Mouse (Mus musculus) kidney, postnatal 0 days (tissue): ENCODE data around the gene Cacna2d1. TPM values are rescaled to one million over a fixed set of nuclear protein-coding genes. Genes with fewer than 3 reads are reported as not detected.

ENCODE experiments used
- ATAC-seq: fragments of 200-750 bp; cut with Nextera tagmentation; replicated peaks from 2 replicates; pipeline ENCODE4 v1.8.0; 2017; ENCODE audit warnings: low read depth, moderate number of reproducible peaks, moderate TSS enrichment, moderate library complexity; ENCODE audit not compliant: low FRiP score
- DNase-seq: peaks from one replicate; pipeline ENCODE4 v3.0.0-alpha.2; 2016; ENCODE audit warnings: low spot score
- H3K27ac ChIP-seq: fragments of 300-500 bp; sonication (generic); 2 replicates; pipeline ENCODE4 v1.5.1; 2014; ENCODE audit warnings: mild to moderate bottlenecking
- H3K27me3 ChIP-seq: fragments of 300-500 bp; sonication (generic); 2 replicates; pipeline ENCODE4 v1.6.1; 2014; ENCODE audit warnings: low read length, mixed read lengths; ENCODE audit not compliant: insufficient read depth
- H3K36me3 ChIP-seq: fragments of 300-500 bp; sonication (generic); 2 replicates; pipeline ENCODE4 v1.6.1; 2014; ENCODE audit warnings: low read length, mixed read lengths; ENCODE audit not compliant: insufficient read depth
- H3K4me1 ChIP-seq: fragments of 300-500 bp; sonication (generic); replicated peaks from 2 replicates; pipeline ENCODE4 v1.6.1; 2014; ENCODE audit warnings: antibody characterized with exemption, low read length, mixed read lengths; ENCODE audit not compliant: insufficient read depth
- H3K4me2 ChIP-seq: fragments of 300-500 bp; sonication (generic); 2 replicates; pipeline ENCODE4 v1.6.1; 2014; ENCODE audit warnings: mild to moderate bottlenecking, low read length, moderate library complexity, mixed read lengths
- H3K4me3 ChIP-seq: fragments of 300-500 bp; sonication (generic); replicated peaks from 2 replicates; pipeline ENCODE4 v1.5.1; 2014; ENCODE audit warnings: low read depth, low read length
- H3K9ac ChIP-seq: fragments of 300-500 bp; sonication (generic); 2 replicates; pipeline ENCODE4 v1.6.1; 2014; ENCODE audit warnings: low read depth, low read length
- H3K9me3 ChIP-seq: fragments of 300-500 bp; sonication (generic); replicated peaks from 2 replicates; pipeline ENCODE4 v1.6.1; 2016; ENCODE audit warnings: low read length, inconsistent platforms, mixed read lengths
- CTCF ChIP-seq: IDR thresholded peaks from 2 replicates; pipeline ENCODE4 v1.5.1; 2016; ENCODE audit warnings: antibody characterized with exemption, low read depth, mild to moderate bottlenecking, moderate library complexity
- WGBS: fragments of 180-500 bp; shearing (Covaris S2); extraction: QIAGEN DNeasy Blood & Tissue Kit; methylation state at CpG from one replicate; pipeline ENCODE4 v1.1.7; 2014; 5-methylcytosine and 5-hydroxymethylcytosine counted together
- polyA plus RNA-seq: library from polyadenylated mRNA; unstranded; fragments of >200 nt; fragmentation: Nextera tagmentation; extraction: Ambion mirVana; gene quantifications from 2 replicates; pipeline ENCODE4 v1.2.1, GENCODE M21; 2015

The Cacna2d1 gene
- polyA plus RNA-seq, 1 experiment from 2014 or later, result 9.7 TPM

DNA sequence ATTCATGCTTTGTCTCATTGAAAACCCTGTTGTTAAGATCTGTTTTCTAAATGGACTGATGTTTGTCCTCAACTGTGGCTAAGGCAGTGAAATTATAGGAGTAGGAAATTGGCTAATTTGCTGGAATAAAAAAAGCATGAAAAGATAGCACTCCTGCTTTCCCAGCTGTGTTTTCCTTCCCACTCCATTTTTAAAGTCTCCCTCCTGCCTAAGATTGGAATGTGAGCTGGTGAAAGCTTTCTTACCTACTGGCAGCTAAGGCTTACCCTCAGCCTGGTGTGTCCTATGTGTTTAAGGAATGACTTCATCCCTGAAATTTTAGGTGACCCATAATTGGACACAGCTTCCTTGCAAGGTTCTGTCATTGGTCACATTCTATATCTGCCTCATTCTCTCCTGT lies 40.2 kb downstream of the Cacna2d1 start:
- Histone ChIP-seq H3K36me3 (no peaks in the 10 kb centered on the region), H3K9me3 (no peaks in the 10 kb centered on the region), H3K4me1 (no peaks in the 10 kb centered on the region), H3K9ac (no peak overlapping the region), H3K27me3 (no peaks in the 10 kb centered on the region), H3K4me2 (no peak overlapping the region), H3K27ac (no peak overlapping the region), H3K4me3 (no peak overlapping the region)
- DNase-seq, result no peak
- no peak for ATAC-seq
- no peak for TF ChIP-seq CTCF

DNA sequence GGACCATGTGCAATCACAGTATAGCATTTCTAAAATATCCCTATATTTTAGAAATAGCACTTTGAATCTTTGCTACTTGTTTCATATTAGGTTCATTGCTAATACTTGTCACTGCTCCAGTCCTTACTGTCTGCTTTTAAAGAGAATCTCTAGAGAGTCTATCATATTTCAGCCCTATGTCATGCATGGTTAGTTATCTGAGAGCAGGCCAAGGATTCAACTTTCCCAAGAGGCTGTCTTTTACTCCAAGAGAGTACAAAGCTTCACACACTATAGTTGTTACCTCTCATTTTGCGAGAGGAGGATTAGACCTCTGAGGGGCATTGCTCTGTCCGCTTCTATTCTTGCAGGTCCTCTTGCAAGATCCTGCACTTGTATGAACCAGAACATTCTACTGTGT lies 44.7 kb downstream of the Cacna2d1 start:
- no peak overlapping the region for H3K4me3 ChIP-seq
- ATAC-seq (no peak), DNase-seq (peak; percentile 35)
- no peaks in the 10 kb centered on the region for H3K4me1 ChIP-seq
- H3K9me3 ChIP-seq, result no peaks in the 10 kb centered on the region
- no peak overlapping the region for H3K4me2 ChIP-seq
- H3K27ac ChIP-seq, result no peak overlapping the region
- no peak for TF ChIP-seq CTCF
- WGBS, result 58% methylated on average over 2 of the region's 2 CpGs
- H3K36me3 ChIP-seq, result no peaks in the 10 kb centered on the region
- H3K9ac ChIP-seq, result no peak overlapping the region
- H3K27me3 ChIP-seq, result no peaks in the 10 kb centered on the region

DNA sequence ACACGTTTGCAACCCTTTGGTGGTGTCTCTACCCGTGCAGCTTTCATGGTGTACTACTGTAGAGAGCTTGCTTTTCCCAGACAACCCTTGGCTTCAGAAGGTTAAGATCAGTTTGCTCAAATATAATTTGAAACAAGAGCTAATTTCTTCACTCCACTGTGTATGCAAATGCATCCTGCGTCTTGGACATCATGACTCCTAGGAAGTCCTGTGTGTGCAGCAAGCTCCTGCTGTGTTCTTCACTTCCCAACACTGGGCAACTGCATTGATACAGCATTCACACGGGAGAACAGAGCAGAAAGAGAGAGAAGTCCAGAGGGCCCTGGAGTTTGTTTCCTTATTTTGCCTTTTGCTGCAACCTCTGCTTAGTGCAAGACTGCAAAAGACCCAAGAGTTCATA lies 48.1 kb downstream of the Cacna2d1 start:
- Histone ChIP-seq H3K27me3 (no peaks in the 10 kb centered on the region), H3K36me3 (no peaks in the 10 kb centered on the region)

DNA sequence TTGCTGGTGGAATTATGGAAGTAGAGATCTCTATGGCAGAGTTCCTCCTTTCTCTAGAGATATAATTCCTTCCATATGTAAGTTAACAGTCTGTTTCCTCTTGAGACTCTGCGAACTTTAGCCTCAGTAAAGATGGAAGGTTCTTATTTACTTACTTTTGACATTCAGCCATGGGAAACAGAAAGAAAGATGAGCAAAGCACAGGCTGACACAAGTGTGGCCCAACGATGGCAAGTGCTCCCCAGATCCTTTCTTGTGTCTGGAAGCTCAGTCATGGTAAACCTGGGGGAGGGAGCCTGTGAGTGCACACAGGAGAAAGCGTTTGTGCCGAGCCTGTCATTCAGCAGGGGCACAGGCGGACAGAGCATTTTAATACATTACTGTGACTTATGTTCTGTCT lies 48.9 kb downstream of the Cacna2d1 start:
- 27% methylated on average over 5 of the region's 5 CpGs for WGBS
- no peak overlapping the region for H3K9ac ChIP-seq

More for the DNA sequence above, 48.1 kb downstream of the Cacna2d1 start:
- Histone ChIP-seq H3K4me1 (no peaks in the 10 kb centered on the region), H3K9me3 (no peaks in the 10 kb centered on the region), H3K9ac (no peak overlapping the region), H3K27ac (no peak overlapping the region), H3K4me2 (no peak overlapping the region), H3K4me3 (no peak overlapping the region)
- no peak for DNase-seq
- no peak for TF ChIP-seq CTCF
- no peak for ATAC-seq
- 57% methylated on average over 4 of the region's 4 CpGs for WGBS

DNA sequence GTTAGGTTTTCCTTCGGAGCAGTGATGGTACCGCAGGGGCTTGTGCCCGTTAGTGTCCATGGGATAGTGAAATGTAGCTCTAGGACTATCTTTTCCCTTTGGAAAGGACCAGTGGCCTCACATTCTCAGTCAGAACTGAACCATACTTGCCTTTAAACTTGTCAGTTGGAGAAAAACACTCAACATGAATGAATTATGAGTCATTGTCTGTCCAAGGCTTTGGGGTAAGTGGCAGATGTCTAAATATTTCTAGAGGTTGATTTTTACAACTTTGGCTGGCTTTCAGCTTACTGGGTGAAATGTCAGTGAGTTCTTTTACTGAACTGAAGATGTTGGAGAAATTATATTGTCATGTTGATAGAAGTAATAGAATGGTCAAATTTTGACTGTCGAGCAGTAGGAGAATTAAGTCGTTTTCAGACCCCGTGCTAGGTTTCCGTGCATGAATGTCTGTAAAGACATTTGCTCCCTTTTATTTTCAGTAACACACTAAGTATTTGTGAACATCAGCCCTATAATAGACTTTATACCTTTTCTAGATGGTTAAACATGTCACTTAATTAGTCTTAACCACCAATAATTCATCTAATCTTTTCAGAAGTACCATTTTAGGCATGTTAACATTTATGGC lies 50.9 kb downstream of the Cacna2d1 start:
- Histone ChIP-seq H3K4me1 (no peaks in the 10 kb centered on the region), H3K4me2 (no peak overlapping the region), H3K36me3 (no peaks in the 10 kb centered on the region), H3K27ac (no peak overlapping the region), H3K9me3 (no peaks in the 10 kb centered on the region), H3K4me3 (no peak overlapping the region), H3K9ac (no peak overlapping the region), H3K27me3 (no peaks in the 10 kb centered on the region)
- no peak for DNase-seq
- 72% methylated on average over 7 of the region's 7 CpGs for WGBS
- ATAC-seq, result no peak
- TF ChIP-seq CTCF, result no peak

More for the DNA sequence above, 48.9 kb downstream of the Cacna2d1 start:
- TF ChIP-seq CTCF, result no peak
- no peak overlapping the region for H3K27ac ChIP-seq
- no peaks in the 10 kb centered on the region for H3K36me3 ChIP-seq
- no peak overlapping the region for H3K4me2 ChIP-seq
- no peak for ATAC-seq
- H3K27me3 ChIP-seq, result no peaks in the 10 kb centered on the region
- no peaks in the 10 kb centered on the region for H3K4me1 ChIP-seq
- H3K4me3 ChIP-seq, result no peak overlapping the region
- DNase-seq, result peak; percentile 46
- no peaks in the 10 kb centered on the region for H3K9me3 ChIP-seq

DNA sequence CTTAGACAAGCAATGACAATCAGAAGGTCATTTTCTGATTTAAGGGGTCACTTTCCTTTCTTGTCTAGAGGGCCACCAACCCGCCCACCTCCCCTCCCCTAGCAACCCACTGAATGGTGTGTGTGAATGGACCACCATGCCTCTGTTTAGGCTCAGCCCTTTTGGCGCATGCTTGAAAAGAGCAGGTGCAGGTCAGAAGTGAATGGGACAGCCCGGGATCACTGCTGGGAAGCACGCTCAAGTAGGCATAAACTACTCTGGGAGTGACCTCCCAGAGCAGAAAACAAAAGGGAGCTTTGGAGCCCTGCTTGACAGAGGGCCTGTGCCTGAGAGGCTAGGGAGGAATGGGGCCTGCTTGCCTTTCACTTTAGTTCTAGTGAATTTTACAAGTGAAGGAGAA lies 51.4 kb downstream of the Cacna2d1 start:
- 48% methylated on average over 4 of the region's 4 CpGs for WGBS
- TF ChIP-seq CTCF, result no peak
- Histone ChIP-seq H3K27me3 (no peaks in the 10 kb centered on the region), H3K4me3 (no peak overlapping the region), H3K36me3 (no peaks in the 10 kb centered on the region), H3K27ac (no peak overlapping the region), H3K4me1 (no peaks in the 10 kb centered on the region), H3K4me2 (no peak overlapping the region), H3K9ac (no peak overlapping the region), H3K9me3 (no peaks in the 10 kb centered on the region)
- no peak for DNase-seq
- ATAC-seq, result no peak

DNA sequence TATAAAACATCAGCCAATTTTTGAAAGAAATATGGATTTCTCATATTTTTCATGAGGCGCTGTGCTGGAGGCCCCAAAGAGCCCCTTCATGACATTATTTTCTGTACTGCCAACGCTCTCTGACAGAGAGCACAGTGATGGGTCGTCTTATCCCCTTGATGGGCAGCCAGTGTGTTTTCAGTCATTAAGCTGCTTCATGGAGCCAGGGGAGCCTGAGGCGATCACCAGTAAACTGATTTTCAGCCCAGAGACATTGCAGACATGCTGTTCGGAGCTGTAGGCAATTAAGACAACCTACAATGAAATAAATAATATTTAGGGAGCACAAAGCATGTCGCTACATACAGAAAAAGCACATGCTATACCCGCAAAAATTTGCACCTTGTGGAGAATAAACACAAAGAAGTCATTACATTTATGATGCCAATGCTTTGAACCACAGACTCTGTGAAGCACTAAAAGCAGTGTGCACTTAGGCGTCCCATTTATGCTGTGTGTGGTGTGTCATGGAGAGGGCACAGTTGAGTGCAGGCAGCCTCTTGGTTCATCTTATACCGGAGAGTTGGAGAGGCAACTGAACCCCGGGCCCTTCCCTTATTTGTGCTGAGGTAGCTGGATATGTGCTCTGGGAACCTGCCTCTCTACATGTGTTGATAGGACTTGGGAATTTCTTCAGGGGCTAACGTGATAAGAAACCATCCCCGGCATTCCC lies 57.1 kb downstream of the Cacna2d1 start:
- 60% methylated on average over 12 of the region's 12 CpGs for whole genome bisulfite sequencing
- no peak overlapping the region for H3K9ac ChIP-seq
- no peaks in the 10 kb centered on the region for H3K36me3 ChIP-seq
- no peak overlapping the region for H3K27ac ChIP-seq
- no peak for TF ChIP-seq CTCF
- no peaks in the 10 kb centered on the region for H3K27me3 ChIP-seq
- no peak for DNase-seq
- no peak overlapping the region for H3K4me3 ChIP-seq
- H3K4me1 ChIP-seq, result no peaks in the 10 kb centered on the region
- no peak overlapping the region for H3K4me2 ChIP-seq
- no peaks in the 10 kb centered on the region for H3K9me3 ChIP-seq
- ATAC-seq, result no peak
